Mouse (Mus musculus) megakaryocyte, embryonic 14.5 days (primary cell): ENCODE results near the gene Lrp5.

Experiments used
- FLI1 ChIP-seq: IDR thresholded peaks from 2 replicates; pipeline ENCODE4 v1.6.1; 2012; ENCODE audit warnings: low read length, inconsistent platforms, mixed read lengths
- GATA1 ChIP-seq: IDR thresholded peaks from 3 replicates; pipeline ENCODE4 v1.6.1; 2012; ENCODE audit warnings: mixed read lengths, low read length, inconsistent platforms, borderline replicate concordance

- TF ChIP-seq GATA1: no peak
- peak; percentile 62; the same call in 1 of the 2 replicates for TF ChIP-seq FLI1
Measured at GRCm38 (mm10) chr19:3708078-3709012, 22.0 kb upstream of the Lrp5 start, which contains the start of gene 1810055G02Rik.
